Comparison of ENCODE assay signal across 8 mouse cellular contexts in genomic region chr13:21749387-21750158, GRCm38 (mm10). TPM values are rescaled to one million over a fixed set of nuclear protein-coding genes. Genes with fewer than 3 reads are reported as not detected.
A peak's percentile ranks its signal among the peaks of the same experiment; 100 is the strongest.
DNase-seq lines count a peak whose midpoint lies in the region; ATAC-seq and TF ChIP-seq lines count a peak whose summit lies in the region.

No protein-coding gene starts in this region.

- TF ChIP-seq POLR2A in testis, adult 2 months (IDR thresholded peaks at IDR 0.05; ENCODE audit: control insufficient read depth, low read depth, low read length) = no peak

- WGBS in intestine, embryonic 16.5 days = 3% methylated on average over 5 of the region's 5 CpGs
- 5% methylated on average over 5 of the region's 5 CpGs for WGBS in neural tube, embryonic 11.5 days

- ATAC-seq in intestine, embryonic 16.5 days = no peak
- ATAC-seq in neural tube, embryonic 11.5 days (ENCODE audit: insufficient read depth, low FRiP score, low TSS enrichment) = no peak

- no peak for DNase-seq in testis, postnatal 10 days (ENCODE audit: low spot score)
- DNase-seq in embryo, embryonic 9.5 days (ENCODE audit: extremely low spot score) = peak; percentile 74
- peak; percentile 54 for DNase-seq in neural tube, embryonic 11.5 days (ENCODE audit: low spot score)
- DNase-seq in urinary bladder, postnatal 36 days (ENCODE audit: low spot score in 2 of 2) = no peak
- DNase-seq in layer of hippocampus, adult 9-10 months (ENCODE audit: low spot score) = no peak
- DNase-seq in kidney, adult 18-20 months = no peak

- H3K4me1 ChIP-seq in testis, adult 2 months (ENCODE audit: control insufficient read depth, insufficient read depth, low read length) = peaks cover 3% of the 10 kb centered on the region
- H3K4me1 ChIP-seq in intestine, embryonic 16.5 days (ENCODE audit: control insufficient read depth, insufficient read depth, low read length) = peaks cover 9% of the 10 kb centered on the region; the same call in 1 of the 2 replicates
- H3K4me1 ChIP-seq in neural tube, embryonic 11.5 days (ENCODE audit: control insufficient read depth, insufficient read depth, low read length) = peaks cover 9% of the 10 kb centered on the region; the same call in 1 of the 2 replicates

- no peaks in the 10 kb centered on the region for H3K9me3 ChIP-seq in intestine, embryonic 16.5 days (ENCODE audit: control insufficient read depth, low read length)
- no peaks in the 10 kb centered on the region for H3K9me3 ChIP-seq in neural tube, embryonic 11.5 days (ENCODE audit: control insufficient read depth, low read length)

- no peak overlapping the region for H3K4me3 ChIP-seq in testis, adult 2 months (ENCODE audit: control insufficient read depth, low read depth, low read length)
- H3K4me3 ChIP-seq in intestine, embryonic 16.5 days (ENCODE audit: low read length) = peak overlapping the region; percentile 55
- peak overlapping the region; percentile 59 for H3K4me3 ChIP-seq in neural tube, embryonic 11.5 days (ENCODE audit: low read depth, low read length)

- no peak for TF ChIP-seq CTCF in testis, adult 2 months (IDR thresholded peaks at IDR 0.05; ENCODE audit: control insufficient read depth, insufficient read depth, insufficient replicate concordance, low read depth, low read length)

- peak overlapping the region; percentile 68 for H3K9ac ChIP-seq in intestine, embryonic 16.5 days (ENCODE audit: low read depth, low read length)
- H3K9ac ChIP-seq in neural tube, embryonic 11.5 days (ENCODE audit: low read length) = peak overlapping the region; percentile 66

- peak overlapping the region; percentile 25 for H3K27ac ChIP-seq in testis, adult 2 months (ENCODE audit: control insufficient read depth, insufficient read depth, low read depth, low read length)
- peak overlapping the region; percentile 69 for H3K27ac ChIP-seq in intestine, embryonic 16.5 days (ENCODE audit: low read length)
- peak overlapping the region; percentile 96 for H3K27ac ChIP-seq in neural tube, embryonic 11.5 days (ENCODE audit: low read depth, low read length)

- H3K36me3 ChIP-seq in testis, adult 2 months (ENCODE audit: control insufficient read depth, insufficient read depth, low read length) = no peaks in the 10 kb centered on the region
- H3K36me3 ChIP-seq in intestine, embryonic 16.5 days (ENCODE audit: control insufficient read depth, insufficient read depth, low read length) = no peaks in the 10 kb centered on the region
- no peaks in the 10 kb centered on the region for H3K36me3 ChIP-seq in neural tube, embryonic 11.5 days (ENCODE audit: control insufficient read depth, insufficient read depth, low read length)

- H3K27me3 ChIP-seq in testis, adult 2 months (ENCODE audit: control insufficient read depth, insufficient read depth, low read length) = no peaks in the 10 kb centered on the region
- H3K27me3 ChIP-seq in intestine, embryonic 16.5 days (replicated peaks; ENCODE audit: control insufficient read depth, insufficient read depth, low read length) = no peaks in the 10 kb centered on the region
- H3K27me3 ChIP-seq in neural tube, embryonic 11.5 days (ENCODE audit: control insufficient read depth, insufficient read depth, low read length) = no peaks in the 10 kb centered on the region

- peak overlapping the region; percentile 56 for H3K4me2 ChIP-seq in intestine, embryonic 16.5 days (ENCODE audit: low read depth, low read length)
- H3K4me2 ChIP-seq in neural tube, embryonic 11.5 days (ENCODE audit: low read depth) = peak overlapping the region; percentile 80

RNA-seq across cellular contexts. Expression of gene Hist1h4k, which starts 0.7 kb away (rescaled TPM):
- 37.3 and 40.8 TPM in 2 replicates for polyA plus RNA-seq in testis, adult 2 months (2012; rRNA removed)
- polyA plus RNA-seq in intestine, embryonic 16.5 days (2015; fragmentation: Nextera tagmentation; extraction: Ambion mirVana) = 4.0 and 4.7 TPM in 2 replicates
- polyA plus RNA-seq in neural tube, embryonic 11.5 days (2014; fragmentation: Nextera tagmentation; extraction: Ambion mirVana) = 1.8 and 2.3 TPM in 2 replicates

RNA-seq across cellular contexts. Expression of gene Hist1h2ak, which starts 4.1 kb away (rescaled TPM):
- polyA plus RNA-seq in testis, adult 2 months (2012; rRNA removed) = 2.4 and 3.9 TPM in 2 replicates
- 13.0 and 13.5 TPM in 2 replicates for polyA plus RNA-seq in intestine, embryonic 16.5 days (2015; fragmentation: Nextera tagmentation; extraction: Ambion mirVana)
- 8.1 and 9.3 TPM in 2 replicates for polyA plus RNA-seq in neural tube, embryonic 11.5 days (2014; fragmentation: Nextera tagmentation; extraction: Ambion mirVana)

RNA-seq across cellular contexts. Expression of gene Hist1h2bn, which starts 4.3 kb away (rescaled TPM):
- 2.3 and 3.0 TPM in 2 replicates for polyA plus RNA-seq in testis, adult 2 months (2012; rRNA removed)
- polyA plus RNA-seq in intestine, embryonic 16.5 days (2015; fragmentation: Nextera tagmentation; extraction: Ambion mirVana) = 1.9 and 2.5 TPM in 2 replicates
- polyA plus RNA-seq in neural tube, embryonic 11.5 days (2014; fragmentation: Nextera tagmentation; extraction: Ambion mirVana) = 2.1 and 3.2 TPM in 2 replicates

RNA-seq across cellular contexts. Expression of gene Hist1h4j, which starts 14.7 kb away (rescaled TPM):
- polyA plus RNA-seq in testis, adult 2 months (2012; rRNA removed) = 6.1 and 7.6 TPM in 2 replicates
- 0.66 and 2.1 TPM in 2 replicates for polyA plus RNA-seq in intestine, embryonic 16.5 days (2015; fragmentation: Nextera tagmentation; extraction: Ambion mirVana)
- 1.1 and 1.4 TPM in 2 replicates for polyA plus RNA-seq in neural tube, embryonic 11.5 days (2014; fragmentation: Nextera tagmentation; extraction: Ambion mirVana)

RNA-seq across cellular contexts. Expression of gene Hist1h2bm, which starts 27.7 kb away (rescaled TPM):
- polyA plus RNA-seq in testis, adult 2 months (2012; rRNA removed) = 6.1 and 6.2 TPM in 2 replicates
- polyA plus RNA-seq in intestine, embryonic 16.5 days (2015; fragmentation: Nextera tagmentation; extraction: Ambion mirVana) = 1.7 and 3.5 TPM in 2 replicates
- polyA plus RNA-seq in neural tube, embryonic 11.5 days (2014; fragmentation: Nextera tagmentation; extraction: Ambion mirVana) = 4.3 and 4.6 TPM in 2 replicates

Comparison
In these comparisons a context has a peak if more than half of its experiments do, and no peak if none do; other contexts are left out.
1. H3K27ac ChIP-seq: peak in every context shown above with its lines; median percentile 96 in neural tube, embryonic 11.5 days; 69 in intestine, embryonic 16.5 days; 25 in testis, adult 2 months.
2. DNase-seq: peak in embryo, embryonic 9.5 days (single experiment) and neural tube, embryonic 11.5 days (single experiment); none in testis, postnatal 10 days (single experiment), urinary bladder, postnatal 36 days (0 of 2), layer of hippocampus, adult 9-10 months (single experiment) and kidney, adult 18-20 months (single experiment).